Mouse (Mus musculus) liver, adult 10 weeks (tissue): ENCODE measurements around the gene Medag. TPM values are rescaled to one million over a fixed set of nuclear protein-coding genes. Genes with fewer than 3 reads are reported as not detected.

Experiments used
- polyA plus RNA-seq: library from polyadenylated mRNA; stranded (reverse); fragments of 350-450 nt; fragmentation: Illumina TruSeq; extraction: RNeasy Lipid Tissue Mini Kit (QIAGEN cat#74804); gene quantifications from one replicate; pipeline ENCODE4 v1.2.3, GENCODE M21; 2014; ENCODE audit warnings: low read depth, low replicate concordance

The Medag gene
- polyA plus RNA-seq = 0.82 TPM

DNA sequence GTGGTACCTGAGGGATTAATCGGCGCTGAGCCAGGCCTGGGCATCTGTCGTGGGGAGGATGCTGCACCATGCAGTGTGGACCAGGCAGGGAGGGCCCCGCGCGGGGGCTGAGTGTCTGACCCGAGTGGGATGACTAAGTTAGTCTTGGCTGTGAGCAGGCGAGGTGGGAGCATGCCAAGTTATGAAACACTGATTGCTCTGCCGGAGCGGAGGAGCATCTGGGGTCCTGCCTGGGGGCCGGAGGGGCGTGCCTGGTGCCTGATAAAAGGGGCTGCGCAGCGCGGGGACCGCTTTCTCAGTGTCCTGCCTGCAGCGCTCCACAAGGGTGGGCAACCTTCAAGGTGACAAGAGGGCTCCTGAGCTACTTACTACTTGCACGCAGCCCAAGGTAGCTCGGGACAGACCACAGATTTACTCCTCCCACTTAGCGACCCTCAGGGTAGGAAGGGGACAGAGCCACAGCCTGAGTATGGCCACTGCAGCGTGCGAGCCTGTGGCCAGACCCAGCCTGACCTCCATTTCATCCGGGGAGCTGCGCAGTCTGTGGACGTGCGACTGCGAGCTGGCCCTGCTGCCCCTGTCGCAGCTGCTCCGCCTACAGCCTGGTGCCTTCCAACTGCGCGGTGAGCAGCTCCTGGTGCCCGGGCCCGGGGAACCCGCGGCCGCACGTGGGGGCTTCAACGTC lies at the start of gene Medag:
Gene Medag (plus strand): TSS at position 241 of the 685 bp plus-strand sequence.

DNA sequence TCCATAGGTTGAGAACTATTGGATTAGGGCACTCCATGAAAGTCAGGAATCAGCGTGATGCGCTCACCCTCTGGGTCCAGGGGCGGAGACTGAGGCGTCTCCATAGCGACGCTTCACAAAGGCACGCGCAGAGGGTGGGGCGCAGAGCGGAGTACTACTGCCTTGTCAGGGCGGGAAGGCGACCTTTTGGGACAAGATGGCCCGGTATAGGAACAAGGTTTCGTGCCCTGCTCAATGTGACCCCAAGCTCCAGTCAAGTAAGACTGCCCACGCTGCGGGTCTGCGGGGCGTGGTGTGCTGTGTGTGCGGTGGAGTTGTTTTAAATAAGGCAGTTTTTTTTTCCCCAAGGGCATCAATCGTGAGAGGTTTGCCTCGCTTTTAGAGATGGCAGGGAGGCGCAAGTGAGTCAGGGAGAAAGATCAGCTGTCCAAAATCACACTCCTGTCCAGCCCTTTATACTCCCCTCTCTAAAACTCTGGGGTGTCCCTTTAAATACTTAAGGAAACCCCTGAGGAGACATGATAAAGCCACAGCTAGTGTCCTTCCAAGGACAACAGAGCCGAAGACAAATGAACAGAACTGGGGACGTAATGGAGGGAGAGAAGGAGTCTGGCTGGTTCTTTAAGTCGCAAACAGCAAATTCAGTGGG lies 28.1 kb downstream of the Medag start, which contains the start of gene Tex26:
Gene Tex26 (plus strand): TSS at position 130 of the 649 bp plus-strand sequence.

Other genes with a start within 250 kb of the Medag start
- gene Uspl1, start 227.4 kb upstream of the Medag start, polyA plus RNA-seq = 12.3 TPM
- gene Hmgb1, start 227.3 kb upstream of the Medag start, polyA plus RNA-seq = 300 TPM
- 0.64 TPM for gene Alox5ap, start 147.0 kb upstream of the Medag start, polyA plus RNA-seq
- not detected for gene Tex26, start 27.9 kb downstream of the Medag start, polyA plus RNA-seq
- gene Wdr95, start 116.9 kb downstream of the Medag start, polyA plus RNA-seq = not detected
- gene Hsph1, start 224.6 kb downstream of the Medag start, polyA plus RNA-seq = 56.3 TPM